Mouse (Mus musculus): ENCODE results near the gene Slc2a13.

The Slc2a13 gene

GRCm38 (mm10) chr15:91573111-91573538 is at the start of gene Slc2a13:
TSS of gene Slc2a13 (minus strand) at chr15:91573261.
- in situ Hi-C loops (cut with MboI; ENCODE audit: unreplicated experiment in 2 of 2) = loop anchor here (5.0 to 25.0 kb wide), 4 partner anchors 91 to 1948 kb away; no protein-coding TSS in a partner anchor

- in situ Hi-C loops (cut with MboI; ENCODE audit: unreplicated experiment in 2 of 2) = no loop called here
Observed at GRCm38 (mm10) chr15:91616016-91616415, 43.0 kb upstream of the Slc2a13 start.

- in situ Hi-C loops (cut with MboI; ENCODE audit: unreplicated experiment in 2 of 2) = no loop called here
Observed at GRCm38 (mm10) chr15:91615532-91615931, 42.5 kb upstream of the Slc2a13 start.

- in situ Hi-C loops (cut with MboI; ENCODE audit: unreplicated experiment in 2 of 2) = loop anchor here in 1 of 2 experiments (5.0 kb wide), 1 partner anchor 78 kb away; no protein-coding TSS in a partner anchor
Observed at GRCm38 (mm10) chr15:91613981-91614665, 41.1 kb upstream of the Slc2a13 start.

- in situ Hi-C loops (cut with MboI; ENCODE audit: unreplicated experiment in 2 of 2) = loop anchor here (5.0 kb wide), 3 partner anchors 83 to 148 kb away; no protein-coding TSS in a partner anchor
Observed at GRCm38 (mm10) chr15:91609713-91610112, 36.7 kb upstream of the Slc2a13 start.

GRCm38 (mm10) chr15:91608811-91609210 is 35.8 kb upstream of the Slc2a13 start:
- in situ Hi-C loops (cut with MboI; ENCODE audit: unreplicated experiment in 2 of 2) = loop anchor here (5.0 kb wide), 2 partner anchors 133 to 148 kb away; no protein-coding TSS in a partner anchor

- in situ Hi-C loops (cut with MboI; ENCODE audit: unreplicated experiment in 2 of 2) = no loop called here
Observed at GRCm38 (mm10) chr15:91601197-91601596, 28.1 kb upstream of the Slc2a13 start.

GRCm38 (mm10) chr15:91597290-91597689 is 24.2 kb upstream of the Slc2a13 start:
- in situ Hi-C loops (cut with MboI; ENCODE audit: unreplicated experiment in 2 of 2) = loop anchor here in 1 of 2 experiments (25.0 kb wide), 1 partner anchor 640 kb away; no protein-coding TSS in a partner anchor

- in situ Hi-C loops (cut with MboI; ENCODE audit: unreplicated experiment in 2 of 2) = loop anchor here (5.0 to 25.0 kb wide), 4 partner anchors 92 to 1950 kb away; no protein-coding TSS in a partner anchor
Observed at GRCm38 (mm10) chr15:91574492-91574891, 1.4 kb upstream of the Slc2a13 start.

GRCm38 (mm10) chr15:91572421-91573069 is 516 bp downstream of the Slc2a13 start:
- in situ Hi-C loops (cut with MboI; ENCODE audit: unreplicated experiment in 2 of 2) = loop anchor here (5.0 to 25.0 kb wide), 4 partner anchors 90 to 1948 kb away; no protein-coding TSS in a partner anchor

GRCm38 (mm10) chr15:91571981-91572380 is 1.1 kb downstream of the Slc2a13 start:
- in situ Hi-C loops (cut with MboI; ENCODE audit: unreplicated experiment in 2 of 2) = loop anchor here (5.0 to 25.0 kb wide), 4 partner anchors 90 to 1947 kb away; no protein-coding TSS in a partner anchor

GRCm38 (mm10) chr15:91566784-91567183 is 6.3 kb downstream of the Slc2a13 start:
- in situ Hi-C loops (cut with MboI; ENCODE audit: unreplicated experiment in 2 of 2) = loop anchor here (25.0 kb wide), 1 partner anchor 1329 kb away; no protein-coding TSS in a partner anchor

GRCm38 (mm10) chr15:91565025-91565605 is 7.9 kb downstream of the Slc2a13 start:
- in situ Hi-C loops (cut with MboI; ENCODE audit: unreplicated experiment in 2 of 2) = loop anchor here (25.0 kb wide), 1 partner anchor 1328 kb away; no protein-coding TSS in a partner anchor

GRCm38 (mm10) chr15:91561728-91562127 is 11.3 kb downstream of the Slc2a13 start:
- in situ Hi-C loops (cut with MboI; ENCODE audit: unreplicated experiment in 2 of 2) = loop anchor here (25.0 kb wide), 1 partner anchor 1324 kb away; no protein-coding TSS in a partner anchor

GRCm38 (mm10) chr15:91555336-91555736 is 17.7 kb downstream of the Slc2a13 start:
- in situ Hi-C loops (cut with MboI; ENCODE audit: unreplicated experiment in 2 of 2) = loop anchor here (25.0 kb wide), 1 partner anchor 1318 kb away; no protein-coding TSS in a partner anchor

- in situ Hi-C loops (cut with MboI; ENCODE audit: unreplicated experiment in 2 of 2) = no loop called here
Observed at GRCm38 (mm10) chr15:91548586-91549268, 24.3 kb downstream of the Slc2a13 start.

- in situ Hi-C loops (cut with MboI; ENCODE audit: unreplicated experiment in 2 of 2) = no loop called here
Observed at GRCm38 (mm10) chr15:91544586-91544985, 28.5 kb downstream of the Slc2a13 start.

GRCm38 (mm10) chr15:91538439-91538838 is 34.6 kb downstream of the Slc2a13 start:
- in situ Hi-C loops (cut with MboI; ENCODE audit: unreplicated experiment in 2 of 2) = no loop called here

- in situ Hi-C loops (cut with MboI; ENCODE audit: unreplicated experiment in 2 of 2) = no loop called here
Observed at GRCm38 (mm10) chr15:91526876-91527275, 46.2 kb downstream of the Slc2a13 start.

GRCm38 (mm10) chr15:91526166-91526565 is 46.9 kb downstream of the Slc2a13 start:
- in situ Hi-C loops (cut with MboI; ENCODE audit: unreplicated experiment in 2 of 2) = no loop called here

Measured in v-Abl transformed pro-B cells (cell line).